Mouse (Mus musculus): ENCODE data around the gene 1700016C15Rik. TPM values are rescaled to one million over a fixed set of nuclear protein-coding genes. Genes with fewer than 3 reads are reported as not detected.

Gene 1700016C15Rik
- polyA plus RNA-seq (2012; rRNA removed) = 0.62 TPM in 1 of 2 replicates, not detected in the other

GRCm38 (mm10) chr1:177729043-177730024 lies at the start of gene 1700016C15Rik:
TSS of gene 1700016C15Rik (plus strand) at chr1:177729814.
- 73% methylated on average over 11 of the region's 11 CpGs for WGBS
- Histone ChIP-seq H3K36me3 (ENCODE audit: control insufficient read depth, insufficient read depth, low read length) (no peaks in the 10 kb centered on the region), H3K27me3 (ENCODE audit: control insufficient read depth, insufficient read depth, low read length) (no peaks in the 10 kb centered on the region), H3K4me3 (ENCODE audit: low read depth, low read length) (no peak within 1 kb of the TSS), H3K27ac (ENCODE audit: insufficient read depth, low read depth, low read length) (no peak within 1 kb of the TSS), H3K4me1 (ENCODE audit: control insufficient read depth, insufficient read depth, insufficient read length, low read length) (peaks cover 19% of the 10 kb centered on the region; the same call in 1 of the 2 replicates)
- TF ChIP-seq CTCF (IDR thresholded peaks at IDR 0.05; ENCODE audit: extremely low read depth, insufficient read length, insufficient replicate concordance, low read depth, low read length) (no peak), POLR2A (IDR thresholded peaks at IDR 0.05; ENCODE audit: low read depth, low read length) (no peak)

GRCm38 (mm10) chr1:177681239-177681638 lies 48.4 kb upstream of the 1700016C15Rik start:
- no peak overlapping the region for H3K27ac ChIP-seq (ENCODE audit: insufficient read depth, low read depth, low read length)
- H3K36me3 ChIP-seq (ENCODE audit: control insufficient read depth, insufficient read depth, low read length) = no peaks in the 10 kb centered on the region
- no peaks in the 10 kb centered on the region for H3K4me1 ChIP-seq (ENCODE audit: control insufficient read depth, insufficient read depth, insufficient read length, low read length)
- WGBS = 59% methylated on average over 11 of the region's 11 CpGs
- no peaks in the 10 kb centered on the region for H3K27me3 ChIP-seq (ENCODE audit: control insufficient read depth, insufficient read depth, low read length)
- H3K4me3 ChIP-seq (ENCODE audit: low read depth, low read length) = no peak overlapping the region
- TF ChIP-seq CTCF (IDR thresholded peaks at IDR 0.05; ENCODE audit: extremely low read depth, insufficient read length, insufficient replicate concordance, low read depth, low read length) (no peak), POLR2A (IDR thresholded peaks at IDR 0.05; ENCODE audit: low read depth, low read length) (no peak)

GRCm38 (mm10) chr1:177683931-177684836 lies 45.4 kb upstream of the 1700016C15Rik start:
- TF ChIP-seq CTCF (IDR thresholded peaks at IDR 0.05; ENCODE audit: extremely low read depth, insufficient read length, insufficient replicate concordance, low read depth, low read length) (no peak), POLR2A (IDR thresholded peaks at IDR 0.05; ENCODE audit: low read depth, low read length) (no peak)
- Histone ChIP-seq H3K27me3 (ENCODE audit: control insufficient read depth, insufficient read depth, low read length) (no peaks in the 10 kb centered on the region), H3K27ac (ENCODE audit: insufficient read depth, low read depth, low read length) (no peak overlapping the region), H3K36me3 (ENCODE audit: control insufficient read depth, insufficient read depth, low read length) (no peaks in the 10 kb centered on the region), H3K4me3 (ENCODE audit: low read depth, low read length) (no peak overlapping the region), H3K4me1 (ENCODE audit: control insufficient read depth, insufficient read depth, insufficient read length, low read length) (no peaks in the 10 kb centered on the region)
- 66% methylated on average over 18 of the region's 18 CpGs for WGBS

GRCm38 (mm10) chr1:177684901-177685300 lies 44.7 kb upstream of the 1700016C15Rik start:
- TF ChIP-seq CTCF (IDR thresholded peaks at IDR 0.05; ENCODE audit: extremely low read depth, insufficient read length, insufficient replicate concordance, low read depth, low read length) = no peak
- no peak for TF ChIP-seq POLR2A (IDR thresholded peaks at IDR 0.05; ENCODE audit: low read depth, low read length)
- Histone ChIP-seq H3K27ac (ENCODE audit: insufficient read depth, low read depth, low read length) (no peak overlapping the region), H3K4me1 (ENCODE audit: control insufficient read depth, insufficient read depth, insufficient read length, low read length) (no peaks in the 10 kb centered on the region), H3K4me3 (ENCODE audit: low read depth, low read length) (no peak overlapping the region), H3K27me3 (ENCODE audit: control insufficient read depth, insufficient read depth, low read length) (no peaks in the 10 kb centered on the region), H3K36me3 (ENCODE audit: control insufficient read depth, insufficient read depth, low read length) (no peaks in the 10 kb centered on the region)
- WGBS = 9% methylated on average over 3 of the region's 3 CpGs

GRCm38 (mm10) chr1:177686137-177686536 lies 43.5 kb upstream of the 1700016C15Rik start:
- H3K27ac ChIP-seq (ENCODE audit: insufficient read depth, low read depth, low read length) = no peak overlapping the region
- H3K36me3 ChIP-seq (ENCODE audit: control insufficient read depth, insufficient read depth, low read length) = no peaks in the 10 kb centered on the region
- no peaks in the 10 kb centered on the region for H3K27me3 ChIP-seq (ENCODE audit: control insufficient read depth, insufficient read depth, low read length)
- 54% methylated on average over 3 of the region's 3 CpGs for WGBS
- H3K4me1 ChIP-seq (ENCODE audit: control insufficient read depth, insufficient read depth, insufficient read length, low read length) = no peaks in the 10 kb centered on the region
- TF ChIP-seq CTCF (IDR thresholded peaks at IDR 0.05; ENCODE audit: extremely low read depth, insufficient read length, insufficient replicate concordance, low read depth, low read length) (no peak), POLR2A (IDR thresholded peaks at IDR 0.05; ENCODE audit: low read depth, low read length) (no peak)
- no peak overlapping the region for H3K4me3 ChIP-seq (ENCODE audit: low read depth, low read length)

- H3K27ac ChIP-seq (ENCODE audit: insufficient read depth, low read depth, low read length) = no peak overlapping the region
- no peaks in the 10 kb centered on the region for H3K27me3 ChIP-seq (ENCODE audit: control insufficient read depth, insufficient read depth, low read length)
- WGBS = 46% methylated on average over 5 of the region's 5 CpGs
- no peak overlapping the region for H3K4me3 ChIP-seq (ENCODE audit: low read depth, low read length)
- H3K4me1 ChIP-seq (ENCODE audit: control insufficient read depth, insufficient read depth, insufficient read length, low read length) = no peaks in the 10 kb centered on the region
- no peaks in the 10 kb centered on the region for H3K36me3 ChIP-seq (ENCODE audit: control insufficient read depth, insufficient read depth, low read length)
- TF ChIP-seq CTCF (IDR thresholded peaks at IDR 0.05; ENCODE audit: extremely low read depth, insufficient read length, insufficient replicate concordance, low read depth, low read length) = no peak
- TF ChIP-seq POLR2A (IDR thresholded peaks at IDR 0.05; ENCODE audit: low read depth, low read length) = no peak
These were observed 42.6 kb upstream of the 1700016C15Rik start for GRCm38 (mm10) chr1:177686982-177687381.

All from small intestine, adult 2 months (tissue).